Mouse (Mus musculus) urinary bladder, postnatal 0 days (tissue): Measurements from ENCODE around the gene Smad3. TPM values are rescaled to one million over a fixed set of nuclear protein-coding genes. Genes with fewer than 3 reads are reported as not detected.

Experiments used
- polyA plus RNA-seq: library from polyadenylated mRNA; unstranded; fragments of >200 nt; fragmentation: Nextera tagmentation; extraction: Ambion mirVana; gene quantifications from 2 replicates; pipeline ENCODE4 v1.2.1, GENCODE M21; 2015

Gene Smad3
- 10.1 and 13.1 TPM in 2 replicates for polyA plus RNA-seq

DNA sequence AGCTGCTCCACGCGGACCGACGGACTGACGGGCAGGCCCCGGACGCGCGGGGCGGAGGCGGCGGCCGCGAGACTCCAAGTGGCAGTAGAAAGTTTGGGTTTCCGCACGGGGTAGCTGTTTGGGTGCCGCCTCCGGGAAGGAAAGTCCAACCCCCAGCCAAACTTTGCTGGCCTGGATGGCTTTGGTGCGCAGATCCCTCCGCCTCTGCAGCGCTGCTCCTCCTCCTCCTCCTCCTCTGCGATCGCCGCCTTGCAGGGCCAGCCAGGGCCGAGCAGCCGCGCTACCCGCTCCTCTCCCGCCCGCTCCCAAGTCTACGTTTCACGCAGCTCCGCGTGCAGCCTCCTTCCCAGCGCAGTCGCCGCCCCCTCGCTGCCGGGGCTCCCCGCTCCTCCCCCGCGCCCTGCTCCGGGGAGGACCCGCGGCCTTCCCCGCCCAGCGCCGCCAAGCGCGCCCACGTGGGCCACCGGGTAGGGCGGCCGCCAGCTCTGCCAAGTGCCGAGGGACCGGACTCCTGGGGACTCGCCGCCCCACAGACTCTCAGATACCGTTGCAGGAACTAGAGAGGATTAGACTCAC, at the start of gene Smad3:
TSS of gene Smad3 (minus strand) at position 130 of the 576 bp plus-strand sequence.

GRCm38 (mm10) chr9:63602043-63602939, 155.5 kb downstream of the Smad3 start, which contains the start of the genes Iqch and Aagab:
Gene Iqch, minus strand, starts transcription at chr9:63602493.
Gene Aagab, plus strand, starts transcription at chr9:63602660.

Other genes starting within 250 kb of the Smad3 start
- 0.05 and 0.07 TPM in 2 replicates for gene Iqch, start 155.5 kb downstream of the Smad3 start, polyA plus RNA-seq
- 20.6 and 20.7 TPM in 2 replicates for gene Aagab, start 155.3 kb downstream of the Smad3 start, polyA plus RNA-seq